Mouse (Mus musculus) ES-Bruce4 (cell line): Measurements from ENCODE around the gene Gm4894. TPM values are rescaled to one million over a fixed set of nuclear protein-coding genes. Genes with fewer than 3 reads are reported as not detected.

ENCODE experiments used
- H3K27ac ChIP-seq: 2 replicates; pipeline ENCODE4 v1.5.1; 2012; ENCODE audit warnings: low read length, inconsistent platforms; ENCODE audit not compliant: insufficient read depth
- H3K27me3 ChIP-seq: 2 replicates; pipeline ENCODE4 v1.6.1; 2012; ENCODE audit warnings: mild to moderate bottlenecking, low read length, inconsistent platforms; ENCODE audit not compliant: control insufficient read depth, poor library complexity, insufficient read depth, severe bottlenecking
- H3K36me3 ChIP-seq: 2 replicates; pipeline ENCODE4 v1.6.1; 2012; ENCODE audit warnings: inconsistent platforms, mild to moderate bottlenecking, low read length, moderate library complexity; ENCODE audit not compliant: control insufficient read depth, poor library complexity, insufficient read depth, severe bottlenecking
- H3K4me1 ChIP-seq: one replicate; pipeline ENCODE4 v1.8.1; 2011; ENCODE audit warnings: low read length; ENCODE audit not compliant: control insufficient read depth, insufficient read depth
- H3K4me3 ChIP-seq: 2 replicates; pipeline ENCODE4 v1.5.1; 2011; ENCODE audit warnings: low read depth, mild to moderate bottlenecking, low read length
- H3K9ac ChIP-seq: 2 replicates; pipeline ENCODE4 v1.6.1; 2012; ENCODE audit warnings: low read depth, mild to moderate bottlenecking, inconsistent platforms; ENCODE audit not compliant: poor library complexity, severe bottlenecking
- H3K9me3 ChIP-seq: replicated peaks from 2 replicates; pipeline ENCODE4 v1.6.1; 2012; ENCODE audit warnings: mild to moderate bottlenecking, low read length, inconsistent platforms; ENCODE audit not compliant: control insufficient read depth, poor library complexity, insufficient read depth, severe bottlenecking
- CTCF ChIP-seq: IDR thresholded peaks from one replicate; pipeline ENCODE4 v1.8.1; 2011; ENCODE audit warnings: low read depth, low read length
- EP300 ChIP-seq: IDR thresholded peaks from 2 replicates; pipeline ENCODE4 v1.6.1; 2011; ENCODE audit warnings: low read depth, low read length; ENCODE audit not compliant: insufficient read depth
- POLR2A ChIP-seq: IDR thresholded peaks from one replicate; pipeline ENCODE4 v1.8.1; 2011; ENCODE audit warnings: low read length; ENCODE audit not compliant: insufficient read depth
- polyA plus RNA-seq: library from polyadenylated mRNA; stranded (reverse); fragments of >200 nt; gene quantifications from 2 replicates; pipeline ENCODE4 v1.2.4, GENCODE M21; 2011; ENCODE audit warnings: low read depth; ENCODE audit not compliant: missing spikeins, insufficient read depth, insufficient read length

The Gm4894 gene
- polyA plus RNA-seq, 1 experiment = not detected

GRCm38 (mm10) chr9:49276542-49277334 is 26.4 kb downstream of the Gm4894 start:
- no peak for TF ChIP-seq CTCF
- no peak for TF ChIP-seq POLR2A
- TF ChIP-seq EP300 = no peak
- Histone ChIP-seq H3K4me1 (no peaks in the 10 kb centered on the region), H3K9ac (no peak overlapping the region), H3K27me3 (peaks cover 1% of the 10 kb centered on the region; the same call in 1 of the 2 replicates), H3K4me3 (no peak overlapping the region), H3K9me3 (no peaks in the 10 kb centered on the region), H3K36me3 (no peaks in the 10 kb centered on the region), H3K27ac (no peak overlapping the region)

GRCm38 (mm10) chr9:49295101-49295500 is 44.8 kb downstream of the Gm4894 start:
- no peaks in the 10 kb centered on the region for H3K4me1 ChIP-seq
- no peak for TF ChIP-seq CTCF
- no peak for TF ChIP-seq POLR2A
- H3K9ac ChIP-seq = no peak overlapping the region

GRCm38 (mm10) chr9:49307576-49307975 is 57.2 kb downstream of the Gm4894 start:
- H3K27me3 ChIP-seq = no peaks in the 10 kb centered on the region
- TF ChIP-seq POLR2A (no peak), EP300 (no peak), CTCF (no peak)
- H3K27ac ChIP-seq = no peak overlapping the region
- no peak overlapping the region for H3K4me3 ChIP-seq
- no peaks in the 10 kb centered on the region for H3K4me1 ChIP-seq
- H3K9me3 ChIP-seq = no peaks in the 10 kb centered on the region
- no peaks in the 10 kb centered on the region for H3K36me3 ChIP-seq
- no peak overlapping the region for H3K9ac ChIP-seq

More at GRCm38 (mm10) chr9:49295101-49295500, 44.8 kb downstream of the Gm4894 start:
- Histone ChIP-seq H3K4me3 (no peak overlapping the region), H3K9me3 (no peaks in the 10 kb centered on the region), H3K36me3 (no peaks in the 10 kb centered on the region), H3K27ac (no peak overlapping the region), H3K27me3 (no peaks in the 10 kb centered on the region)

GRCm38 (mm10) chr9:49310821-49311220 is 60.5 kb downstream of the Gm4894 start:
- Histone ChIP-seq H3K9ac (no peak overlapping the region), H3K27me3 (no peaks in the 10 kb centered on the region), H3K4me1 (no peaks in the 10 kb centered on the region), H3K27ac (no peak overlapping the region), H3K4me3 (no peak overlapping the region), H3K36me3 (no peaks in the 10 kb centered on the region), H3K9me3 (no peaks in the 10 kb centered on the region)
- TF ChIP-seq EP300 = no peak
- TF ChIP-seq CTCF = no peak
- TF ChIP-seq POLR2A = no peak

- Histone ChIP-seq H3K36me3 (no peaks in the 10 kb centered on the region), H3K9ac (no peak overlapping the region), H3K27ac (no peak overlapping the region), H3K4me1 (no peaks in the 10 kb centered on the region), H3K27me3 (no peaks in the 10 kb centered on the region), H3K4me3 (no peak overlapping the region), H3K9me3 (no peaks in the 10 kb centered on the region)
- TF ChIP-seq CTCF (no peak), EP300 (no peak), POLR2A (no peak)
These were observed 68.3 kb downstream of the Gm4894 start for GRCm38 (mm10) chr9:49318638-49319037.

Other genes with a start within 250 kb of the Gm4894 start
- 25.5 and 29.2 TPM in 2 replicates for gene Zw10, start 194.9 kb upstream of the Gm4894 start, polyA plus RNA-seq
- gene Tmprss5, start 169.3 kb upstream of the Gm4894 start, polyA plus RNA-seq = 0.85 and 1.6 TPM in 2 replicates
- 0.39 TPM in 1 of 2 replicates, not detected in the other for gene Drd2, start 90.1 kb downstream of the Gm4894 start, polyA plus RNA-seq
- not detected in 2 replicates for gene Ankk1, start 176.5 kb downstream of the Gm4894 start, polyA plus RNA-seq
- 10.9 and 12.6 TPM in 2 replicates for gene Ttc12, start 235.7 kb downstream of the Gm4894 start, polyA plus RNA-seq